Mouse (Mus musculus): ENCODE results near the gene Bckdha.

GRCm38 (mm10) chr7:25671686-25672085 is 12.9 kb upstream of the Bckdha start:
- no peak for TF ChIP-seq CTCF (IDR thresholded peaks at IDR 0.05; ENCODE audit: insufficient read depth, low read length)
- TF ChIP-seq POLR2A (IDR thresholded peaks at IDR 0.05; ENCODE audit: borderline replicate concordance, extremely low read depth, low read depth, low read length), result no peak
